Mouse (Mus musculus) myocyte (in vitro differentiated cells): ENCODE results near the gene Gxylt1.

Experiments used
- CEBPB ChIP-seq: IDR thresholded peaks from 2 replicates; pipeline ENCODE4 v1.6.1; 2011; ENCODE audit warnings: mild to moderate bottlenecking, moderate library complexity; ENCODE audit not compliant: poor library complexity, insufficient read depth, severe bottlenecking
- E2F4 ChIP-seq: IDR thresholded peaks from one replicate; pipeline ENCODE4 v1.6.1; 2011; ENCODE audit warnings: mild to moderate bottlenecking, control low read depth, moderate library complexity; ENCODE audit not compliant: insufficient read depth
- MAX ChIP-seq: IDR thresholded peaks from one replicate; pipeline ENCODE4 v1.6.1; 2011; ENCODE audit warnings: low read depth, mild to moderate bottlenecking, control low read depth
- MYOD1 ChIP-seq, 3 experiments: IDR thresholded peaks; one replicate each; pipeline ENCODE4 v1.6.1; 2011; ENCODE audit warnings: control low read depth in 2 of 3, low read depth in 2 of 3, mild to moderate bottlenecking in 2 of 3, moderate library complexity in 1 of 3; ENCODE audit not compliant: insufficient read length in 2 of 3, control insufficient read depth in 1 of 3
- MYOG ChIP-seq, 3 experiments: IDR thresholded peaks; one replicate each; pipeline ENCODE4 v1.6.1; 2011; ENCODE audit warnings: control low read depth in 2 of 3, low read depth in 2 of 3, mild to moderate bottlenecking in 2 of 3; ENCODE audit not compliant: insufficient read length in 2 of 3, control insufficient read depth in 1 of 3, insufficient read depth in 1 of 3
- POLR2A ChIP-seq: IDR thresholded peaks from one replicate; pipeline ENCODE4 v1.6.1; 2011; ENCODE audit warnings: low read depth, mild to moderate bottlenecking, control low read depth, moderate library complexity; ENCODE audit not compliant: insufficient read length
- POLR2AphosphoS2 ChIP-seq: IDR thresholded peaks from one replicate; pipeline ENCODE4 v1.6.1; 2011; ENCODE audit warnings: low read depth, control low read depth; ENCODE audit not compliant: insufficient read length
- REST ChIP-seq: IDR thresholded peaks from one replicate; pipeline ENCODE4 v1.6.1; 2011; ENCODE audit warnings: mild to moderate bottlenecking, control low read depth, moderate library complexity; ENCODE audit not compliant: insufficient read depth, insufficient read length
- TCF3 ChIP-seq: IDR thresholded peaks from one replicate; pipeline ENCODE4 v1.6.1; 2011; ENCODE audit warnings: low read depth, control low read depth; ENCODE audit not compliant: insufficient read length
- USF1 ChIP-seq: IDR thresholded peaks from one replicate; pipeline ENCODE4 v1.6.1; 2011; ENCODE audit warnings: low read depth, mild to moderate bottlenecking, control low read depth, moderate library complexity

DNA sequence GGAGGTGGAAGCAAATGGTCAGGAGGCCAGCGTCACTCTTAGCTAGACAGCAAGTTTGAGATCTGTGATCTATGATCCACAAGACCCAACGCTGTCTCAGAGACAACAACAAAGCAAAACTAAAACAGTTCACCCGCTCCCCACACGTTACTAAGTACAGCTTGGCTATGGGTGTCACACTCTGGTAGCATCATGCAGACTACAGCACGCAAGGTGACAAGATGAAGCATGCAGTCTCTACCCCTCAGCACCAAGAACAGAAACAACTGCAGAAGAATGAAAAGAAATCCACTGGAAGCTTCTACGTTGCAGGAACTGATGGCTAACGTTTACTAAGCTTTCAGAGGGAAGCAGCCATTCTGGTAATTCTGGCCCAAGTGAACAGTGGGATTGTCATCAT lies 11.4 kb downstream of the Gxylt1 start:
- TF ChIP-seq POLR2A (no peak), REST (no peak), MYOG (IDR thresholded peaks at IDR 0.05; ENCODE audit: control insufficient read depth in 1 of 3, insufficient read depth in 1 of 3, insufficient read length in 2 of 3, low read depth in 2 of 3) (no peak), USF1 (no peak), POLR2AphosphoS2 (no peak), E2F4 (no peak), CEBPB (no peak), MAX (no peak), TCF3 (no peak), MYOD1 (IDR thresholded peaks at IDR 0.05; ENCODE audit: control insufficient read depth in 1 of 3, insufficient read length in 2 of 3, low read depth in 2 of 3) (no peak)
